Comparison of ENCODE assay signal across 13 mouse cellular contexts in the genomic region with DNA sequence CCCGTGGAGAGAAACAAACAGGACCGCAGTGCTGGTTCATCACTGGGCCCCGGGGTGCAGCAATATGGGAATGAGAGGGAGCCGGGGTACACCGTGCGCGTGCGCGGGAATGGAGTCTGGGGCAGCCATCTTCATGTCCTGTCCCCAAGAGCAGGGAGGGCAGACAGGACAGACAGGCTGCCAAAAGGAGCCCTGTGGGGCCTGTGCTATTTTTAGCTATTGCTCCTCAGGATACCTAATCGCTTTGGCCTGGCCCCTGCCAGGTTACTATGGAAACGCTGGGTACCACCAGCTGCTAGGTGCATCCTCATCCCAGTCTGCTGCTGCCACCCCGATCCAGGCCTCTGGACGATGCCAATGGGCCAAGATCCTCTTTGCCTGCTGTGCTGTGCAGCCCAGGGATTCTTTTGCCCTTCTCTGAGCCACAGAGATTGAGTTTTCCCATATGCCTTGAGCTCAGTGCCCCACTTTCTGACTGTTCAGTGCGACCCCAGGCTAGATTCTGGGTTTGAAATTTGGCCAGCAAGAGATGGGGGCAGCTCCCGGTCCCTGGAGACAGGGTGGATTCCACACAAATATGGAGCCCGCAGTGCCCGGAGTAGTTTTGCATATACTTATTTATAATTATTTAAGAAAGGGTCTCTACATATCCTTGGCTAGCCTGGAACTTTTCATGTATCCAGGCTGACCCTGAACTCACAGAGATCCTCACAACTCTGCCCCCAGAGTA. TPM values are rescaled to one million over a fixed set of nuclear protein-coding genes. Genes with fewer than 3 reads are reported as not detected.
A peak's percentile ranks its signal among the peaks of the same experiment; 100 is the strongest.
DNase-seq lines count a peak whose midpoint lies in the region; ATAC-seq and TF ChIP-seq lines count a peak whose summit lies in the region.
"Had no signal": no experiment of that assay in that cellular context is flagged by ENCODE, and none has a peak within 500 bp of the region (broad histone marks: within the 10 kb centered on the region; RNA-seq: fewer than 3 reads in every experiment).

No protein-coding gene starts in this region.

- H3K27me3 ChIP-seq in intestine, embryonic 14.5 days (replicated peaks; ENCODE audit: control insufficient read depth, insufficient read depth, low read length), result no peaks in the 10 kb centered on the region
- H3K27me3 ChIP-seq in intestine, embryonic 16.5 days (replicated peaks; ENCODE audit: control insufficient read depth, insufficient read depth, low read length), result no peaks in the 10 kb centered on the region
- no peaks in the 10 kb centered on the region for H3K27me3 ChIP-seq in forebrain, postnatal 0 days (ENCODE audit: insufficient read depth, low read length)
- no peaks in the 10 kb centered on the region for H3K27me3 ChIP-seq in midbrain, embryonic 16.5 days (ENCODE audit: control insufficient read depth, insufficient read depth, low read depth, low read length)
- H3K27me3 ChIP-seq: intestine, embryonic 15.5 days had no signal

- no peak overlapping the region for H3K27ac ChIP-seq in intestine, embryonic 14.5 days (ENCODE audit: low read depth)
- no peak overlapping the region for H3K27ac ChIP-seq in intestine, embryonic 16.5 days (ENCODE audit: low read length)
- peak overlapping the region; percentile 59; the same call in 1 of the 2 replicates for H3K27ac ChIP-seq in forebrain, postnatal 0 days (ENCODE audit: low read depth, low read length)
- H3K27ac ChIP-seq in midbrain, embryonic 16.5 days (ENCODE audit: low read length), result peak overlapping the region; percentile 67
- H3K27ac ChIP-seq: intestine, embryonic 15.5 days had no signal

- no peak overlapping the region for H3K4me3 ChIP-seq in intestine, embryonic 14.5 days (ENCODE audit: low read depth, low read length)
- H3K4me3 ChIP-seq in intestine, embryonic 16.5 days (ENCODE audit: low read length), result no peak overlapping the region
- H3K4me3 ChIP-seq in forebrain, postnatal 0 days (ENCODE audit: low read depth, low read length), result no peak overlapping the region
- H3K4me3 ChIP-seq in midbrain, embryonic 16.5 days (ENCODE audit: low read depth, low read length), result no peak overlapping the region
- H3K4me3 ChIP-seq: erythroblast, embryonic 14.5 days; intestine, embryonic 15.5 days had no signal

- no peak for TF ChIP-seq CTCF in forebrain, postnatal 0 days (IDR thresholded peaks at IDR 0.05; ENCODE audit: low read depth)

- 66% methylated on average over 17 of the region's 17 CpGs for WGBS in intestine, embryonic 14.5 days
- 70% methylated on average over 17 of the region's 17 CpGs for WGBS in intestine, embryonic 16.5 days
- 47% methylated on average over 17 of the region's 17 CpGs for WGBS in forebrain, postnatal 0 days
- WGBS in midbrain, embryonic 16.5 days, result 44% methylated on average over 17 of the region's 17 CpGs

- DNase-seq in intestine, embryonic 14.5 days (ENCODE audit: low spot score), result peak; percentile 36
- peak; percentile 83 to 89 for DNase-seq in cerebellum, adult 18-20 months
- DNase-seq in forebrain, postnatal 0 days, result no peak
- DNase-seq in testis, postnatal 10 days (ENCODE audit: low spot score), result no peak
- DNase-seq in urinary bladder, postnatal 36 days (ENCODE audit: low spot score in 2 of 2), result no peak
- DNase-seq: adrenal gland, postnatal 25 days had no signal

- no peaks in the 10 kb centered on the region for H3K36me3 ChIP-seq in intestine, embryonic 14.5 days (ENCODE audit: control insufficient read depth, insufficient read depth, low read length)
- H3K36me3 ChIP-seq in intestine, embryonic 16.5 days (ENCODE audit: control insufficient read depth, insufficient read depth, low read length), result no peaks in the 10 kb centered on the region
- H3K36me3 ChIP-seq in forebrain, postnatal 0 days (ENCODE audit: insufficient read depth), result no peaks in the 10 kb centered on the region
- H3K36me3 ChIP-seq in midbrain, embryonic 16.5 days (ENCODE audit: control insufficient read depth, insufficient read depth, low read length), result no peaks in the 10 kb centered on the region
- H3K36me3 ChIP-seq: intestine, embryonic 15.5 days had no signal

- no peaks in the 10 kb centered on the region for H3K4me1 ChIP-seq in intestine, embryonic 14.5 days (replicated peaks; ENCODE audit: control insufficient read depth, insufficient read depth, low read length)
- no peaks in the 10 kb centered on the region for H3K4me1 ChIP-seq in intestine, embryonic 16.5 days (ENCODE audit: control insufficient read depth, insufficient read depth, low read length)
- H3K4me1 ChIP-seq in forebrain, postnatal 0 days (ENCODE audit: insufficient read depth), result peaks cover 2% of the 10 kb centered on the region; the same call in 1 of the 2 replicates
- H3K4me1 ChIP-seq in midbrain, embryonic 16.5 days (ENCODE audit: control insufficient read depth, insufficient read depth, low read length), result peaks cover 22% of the 10 kb centered on the region
- H3K4me1 ChIP-seq: intestine, embryonic 15.5 days had no signal

- no peaks in the 10 kb centered on the region for H3K9me3 ChIP-seq in intestine, embryonic 14.5 days (ENCODE audit: control insufficient read depth, low read length)
- 0 out of 2 replicates have a peak, but pooled peaks cover 2% of the 10 kb centered on the region for H3K9me3 ChIP-seq in intestine, embryonic 16.5 days (ENCODE audit: control insufficient read depth, low read length)
- H3K9me3 ChIP-seq in forebrain, postnatal 0 days (ENCODE audit: low read length), result no peaks in the 10 kb centered on the region
- no peaks in the 10 kb centered on the region for H3K9me3 ChIP-seq in midbrain, embryonic 16.5 days (replicated peaks; ENCODE audit: control insufficient read depth, low read length, poor library complexity, severe bottlenecking)
- H3K9me3 ChIP-seq: intestine, embryonic 15.5 days had no signal

- no peak overlapping the region for H3K4me2 ChIP-seq in intestine, embryonic 14.5 days (ENCODE audit: low read length)
- H3K4me2 ChIP-seq in intestine, embryonic 16.5 days (ENCODE audit: low read depth, low read length), result no peak overlapping the region
- H3K4me2 ChIP-seq in forebrain, postnatal 0 days (ENCODE audit: low read depth), result no peak overlapping the region
- no peak overlapping the region for H3K4me2 ChIP-seq in midbrain, embryonic 16.5 days (ENCODE audit: low read length)
- H3K4me2 ChIP-seq: intestine, embryonic 15.5 days had no signal

- ATAC-seq in intestine, embryonic 14.5 days (replicated peaks; ENCODE audit: low FRiP score, low TSS enrichment, low read depth), result no peak
- no peak for ATAC-seq in intestine, embryonic 16.5 days
- 0 out of 2 replicates have a peak, but pooled peaks have one; percentile 12 for ATAC-seq in forebrain, postnatal 0 days
- ATAC-seq in midbrain, embryonic 16.5 days, result peak; percentile 18; the same call in 1 of the 2 replicates
- ATAC-seq in CD4-positive, CD25-positive, alpha-beta regulatory T cell, adult 4 months, result no peak
- ATAC-seq: intestine, embryonic 15.5 days had no signal

- no peak overlapping the region for H3K9ac ChIP-seq in intestine, embryonic 14.5 days (ENCODE audit: low read length)
- H3K9ac ChIP-seq in intestine, embryonic 16.5 days (ENCODE audit: low read depth, low read length), result no peak overlapping the region
- H3K9ac ChIP-seq in forebrain, postnatal 0 days, result no peak overlapping the region
- 0 out of 2 replicates have a peak overlapping the region, but pooled peaks have one; percentile 1 for H3K9ac ChIP-seq in midbrain, embryonic 16.5 days (ENCODE audit: low read depth, low read length)
- H3K9ac ChIP-seq: intestine, embryonic 15.5 days had no signal

RNA-seq across cellular contexts. Expression of gene Gm20219, which starts 6.9 kb away (rescaled TPM):
- 2.2 and 2.8 TPM in 2 replicates for polyA plus RNA-seq in intestine, embryonic 14.5 days (2014; fragmentation: Nextera tagmentation; extraction: Ambion mirVana)
- polyA plus RNA-seq in intestine, embryonic 16.5 days (2015; fragmentation: Nextera tagmentation; extraction: Ambion mirVana), result 0.98 and 1.4 TPM in 2 replicates
- 0.33 TPM in 1 of 2 replicates, not detected in the other for total RNA-seq in forebrain, postnatal 0 days (2014; rRNA removed)
- polyA plus RNA-seq in forebrain, postnatal 0 days (2015; fragmentation: Nextera tagmentation; extraction: Ambion mirVana), result 0.29 and 0.40 TPM in 2 replicates
- 0.95 and 1.3 TPM in 2 replicates for polyA plus RNA-seq in midbrain, embryonic 16.5 days (2015; fragmentation: Nextera tagmentation; extraction: Ambion mirVana)
- polyA plus RNA-seq in CD4-positive, CD25-positive, alpha-beta regulatory T cell, adult 4 months (2017; shearing (Covaris generic)), result 1 to 10 TPM; 3.1 to 3.2 TPM

RNA-seq across cellular contexts. Expression of gene Znrf4, which starts 35.0 kb away (rescaled TPM):
- not detected in 2 replicates for polyA plus RNA-seq in intestine, embryonic 14.5 days (2014; fragmentation: Nextera tagmentation; extraction: Ambion mirVana)
- not detected in 2 replicates for polyA plus RNA-seq in intestine, embryonic 16.5 days (2015; fragmentation: Nextera tagmentation; extraction: Ambion mirVana)
- not detected in 2 replicates for total RNA-seq in forebrain, postnatal 0 days (2014; rRNA removed)
- polyA plus RNA-seq in forebrain, postnatal 0 days (2015; fragmentation: Nextera tagmentation; extraction: Ambion mirVana), result 0.13 and 0.16 TPM in 2 replicates
- not detected in 2 replicates for polyA plus RNA-seq in midbrain, embryonic 16.5 days (2015; fragmentation: Nextera tagmentation; extraction: Ambion mirVana)
- polyA plus RNA-seq in CD4-positive, CD25-positive, alpha-beta regulatory T cell, adult 4 months (2017; shearing (Covaris generic)), result not detected
- total RNA-seq: adrenal gland, postnatal 25 days had no signal
- polyA plus RNA-seq: erythroblast, embryonic 14.5 days; intestine, embryonic 15.5 days; limb, embryonic 14.5 days; spleen, adult 2 months had no signal

RNA-seq across cellular contexts. Expression of gene Safb2, which starts 37.1 kb away (rescaled TPM):
- polyA plus RNA-seq in intestine, embryonic 14.5 days (2014; fragmentation: Nextera tagmentation; extraction: Ambion mirVana), result 57.1 and 59.9 TPM in 2 replicates
- polyA plus RNA-seq in intestine, embryonic 16.5 days (2015; fragmentation: Nextera tagmentation; extraction: Ambion mirVana), result 52.7 and 56.0 TPM in 2 replicates
- 27.2 and 35.1 TPM in 2 replicates for total RNA-seq in forebrain, postnatal 0 days (2014; rRNA removed)
- polyA plus RNA-seq in forebrain, postnatal 0 days (2015; fragmentation: Nextera tagmentation; extraction: Ambion mirVana), result 25.0 and 36.7 TPM in 2 replicates
- polyA plus RNA-seq in midbrain, embryonic 16.5 days (2015; fragmentation: Nextera tagmentation; extraction: Ambion mirVana), result 63.2 and 70.6 TPM in 2 replicates
- 10 to 100 TPM; 36.8 to 53.1 TPM for polyA plus RNA-seq in CD4-positive, CD25-positive, alpha-beta regulatory T cell, adult 4 months (2017; shearing (Covaris generic))

RNA-seq across cellular contexts. Expression of gene Safb, which starts 37.3 kb away (rescaled TPM):
- 73.3 and 81.8 TPM in 2 replicates for polyA plus RNA-seq in intestine, embryonic 14.5 days (2014; fragmentation: Nextera tagmentation; extraction: Ambion mirVana)
- polyA plus RNA-seq in intestine, embryonic 16.5 days (2015; fragmentation: Nextera tagmentation; extraction: Ambion mirVana), result 68.6 and 76.2 TPM in 2 replicates
- 56.0 and 71.7 TPM in 2 replicates for total RNA-seq in forebrain, postnatal 0 days (2014; rRNA removed)
- polyA plus RNA-seq in forebrain, postnatal 0 days (2015; fragmentation: Nextera tagmentation; extraction: Ambion mirVana), result 61.8 and 82.8 TPM in 2 replicates
- 121 and 122 TPM in 2 replicates for polyA plus RNA-seq in midbrain, embryonic 16.5 days (2015; fragmentation: Nextera tagmentation; extraction: Ambion mirVana)
- polyA plus RNA-seq in CD4-positive, CD25-positive, alpha-beta regulatory T cell, adult 4 months (2017; shearing (Covaris generic)), result 10 to 100 TPM; 52.6 to 55.0 TPM

Comparison
In these comparisons a context has a peak if more than half of its experiments do, and no peak if none do; other contexts are left out.
1. ATAC-seq: peak in forebrain, postnatal 0 days (single experiment) and midbrain, embryonic 16.5 days (single experiment); none in intestine, embryonic 14.5 days (single experiment), intestine, embryonic 16.5 days (single experiment) and CD4-positive, CD25-positive, alpha-beta regulatory T cell, adult 4 months (single experiment).
2. DNase-seq: peak in intestine, embryonic 14.5 days (single experiment) and cerebellum, adult 18-20 months (2 of 2); none in forebrain, postnatal 0 days (single experiment), testis, postnatal 10 days (single experiment) and urinary bladder, postnatal 36 days (0 of 2).
3. H3K27ac ChIP-seq: peak in forebrain, postnatal 0 days (single experiment) and midbrain, embryonic 16.5 days (single experiment); none in intestine, embryonic 14.5 days (single experiment) and intestine, embryonic 16.5 days (single experiment).